Mouse (Mus musculus) adrenal gland, postnatal 14 days (tissue): ENCODE measurements at regions not wholly inside any gene's neighbourhood (a gene's known extent, or its start where the extent isn't known, plus 50 kb on each side); places are given as distances from the start of the nearest gene placed in this dataset.

Experiments
- DNase-seq: peaks from one replicate; pipeline ENCODE4 v3.0.0; 2021; ENCODE audit warnings: mixed read lengths

GRCm38 (mm10) chr11:15572716-15573115 lies 684.8 kb upstream of the Vstm2a start:
- no peak for DNase-seq

- no peak for DNase-seq
These were observed 637.6 kb upstream of the Vstm2a start for GRCm38 (mm10) chr11:15619963-15620362.

- DNase-seq = no peak
These were observed 608.4 kb upstream of the Vstm2a start for GRCm38 (mm10) chr11:15649025-15649680.

- no peak for DNase-seq
These were observed 568.5 kb upstream of the Vstm2a start for GRCm38 (mm10) chr11:15689073-15689472.

- DNase-seq = no peak
These were observed 559.3 kb upstream of the Vstm2a start for GRCm38 (mm10) chr11:15698001-15698756.

- no peak for DNase-seq
These were observed 541.5 kb upstream of the Vstm2a start for GRCm38 (mm10) chr11:15715987-15716386.

GRCm38 (mm10) chr11:15717536-15717935 lies 540.0 kb upstream of the Vstm2a start:
- DNase-seq = no peak

GRCm38 (mm10) chr11:15737621-15738020 lies 519.9 kb upstream of the Vstm2a start:
- DNase-seq = no peak

GRCm38 (mm10) chr11:15756006-15756405 lies 501.5 kb upstream of the Vstm2a start:
- DNase-seq = no peak

- DNase-seq = peak; percentile 32
These were observed 487.6 kb upstream of the Vstm2a start for GRCm38 (mm10) chr11:15769651-15770617.
